Mouse (Mus musculus) stomach, embryonic 16.5 days (tissue): ENCODE results near the gene Ccdc12. TPM values are rescaled to one million over a fixed set of nuclear protein-coding genes. Genes with fewer than 3 reads are reported as not detected.

Source experiments
- ATAC-seq: fragments of 200-750 bp; cut with Nextera tagmentation; 2 replicates; pipeline ENCODE4 v1.8.0; 2017; ENCODE audit warnings: moderate number of reproducible peaks, moderate TSS enrichment; ENCODE audit not compliant: insufficient read depth, low FRiP score
- H3K27ac ChIP-seq: fragments of 300-500 bp; sonication (generic); 2 replicates; pipeline ENCODE4 v1.5.1; 2014; ENCODE audit warnings: low read length
- H3K27me3 ChIP-seq: fragments of 300-500 bp; sonication (generic); 2 replicates; pipeline ENCODE4 v1.6.1; 2014; ENCODE audit warnings: low read length, control low read depth, mixed read lengths; ENCODE audit not compliant: control insufficient read depth, insufficient read depth
- H3K36me3 ChIP-seq: fragments of 300-500 bp; sonication (generic); 2 replicates; pipeline ENCODE4 v1.6.1; 2014; ENCODE audit warnings: low read length; ENCODE audit not compliant: control insufficient read depth, insufficient read depth
- H3K4me1 ChIP-seq: fragments of 300-500 bp; sonication (generic); 2 replicates; pipeline ENCODE4 v1.6.1; 2014; ENCODE audit warnings: low read length, control low read depth, mixed read lengths; ENCODE audit not compliant: control insufficient read depth, insufficient read depth
- H3K4me2 ChIP-seq: fragments of 300-500 bp; sonication (generic); 2 replicates; pipeline ENCODE4 v1.6.1; 2014; ENCODE audit warnings: low read depth, low read length, mixed read lengths
- H3K4me3 ChIP-seq: fragments of 300-500 bp; sonication (generic); replicated peaks from 2 replicates; pipeline ENCODE4 v1.5.1; 2014; ENCODE audit warnings: mild to moderate bottlenecking, low read length
- H3K9ac ChIP-seq: fragments of 300-500 bp; sonication (generic); 2 replicates; pipeline ENCODE4 v1.6.1; 2014; ENCODE audit warnings: low read length
- H3K9me3 ChIP-seq: fragments of 300-500 bp; sonication (generic); replicated peaks from 2 replicates; pipeline ENCODE4 v1.6.1; 2016; ENCODE audit warnings: low read length, control low read depth; ENCODE audit not compliant: control insufficient read depth
- WGBS: fragments of 180-500 bp; shearing (Covaris S2); extraction: QIAGEN DNeasy Blood & Tissue Kit; methylation state at CpG from one replicate; pipeline ENCODE4 v1.1.7; 2014; 5-methylcytosine and 5-hydroxymethylcytosine counted together
- polyA plus RNA-seq: library from polyadenylated mRNA; unstranded; fragments of >200 nt; fragmentation: Nextera tagmentation; extraction: Ambion mirVana; gene quantifications from 2 replicates; pipeline ENCODE4 v1.2.1, GENCODE M21; 2015

Gene Ccdc12
- polyA plus RNA-seq, 1 experiment from 2014 or later = 148 TPM

DNA sequence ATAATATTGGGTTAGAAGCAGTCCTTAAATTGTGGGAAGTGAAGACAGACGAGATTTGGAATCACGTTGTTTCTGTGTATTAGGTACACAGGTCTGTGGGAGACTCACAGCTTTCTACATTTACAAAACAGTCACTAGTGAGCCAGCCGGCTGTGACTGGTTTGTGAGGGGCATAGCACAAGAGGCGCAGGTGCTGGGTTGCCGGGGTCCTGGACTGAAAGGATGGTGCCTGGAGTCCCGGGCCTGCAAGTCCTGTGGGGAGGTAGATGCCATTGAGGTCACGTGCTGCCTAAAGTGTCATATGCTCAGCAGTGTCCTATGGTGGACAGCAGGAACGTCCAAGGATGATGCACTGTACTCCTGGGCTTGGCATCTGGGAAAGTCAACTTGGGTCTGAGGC, 10.1 kb downstream of the Ccdc12 start:
- Histone ChIP-seq H3K4me3 (no peak overlapping the region), H3K4me1 (peaks cover 33% of the 10 kb centered on the region), H3K9me3 (no peaks in the 10 kb centered on the region), H3K9ac (no peak overlapping the region), H3K4me2 (peak overlapping the region; percentile 25; the same call in 1 of the 2 replicates), H3K27me3 (no peaks in the 10 kb centered on the region), H3K27ac (peak overlapping the region; percentile 66), H3K36me3 (no peaks in the 10 kb centered on the region)
- 52% methylated on average over 8 of the region's 8 CpGs for WGBS
- no peak for ATAC-seq

- no peaks in the 10 kb centered on the region for H3K9me3 ChIP-seq
- H3K27ac ChIP-seq = 0 out of 2 replicates have a peak overlapping the region, but pooled peaks have one; percentile 6
- H3K27me3 ChIP-seq = no peaks in the 10 kb centered on the region
- no peak overlapping the region for H3K9ac ChIP-seq
- H3K36me3 ChIP-seq = no peaks in the 10 kb centered on the region
- ATAC-seq = no peak
- peaks cover 32% of the 10 kb centered on the region for H3K4me1 ChIP-seq
- H3K4me3 ChIP-seq = no peak overlapping the region
- no peak overlapping the region for H3K4me2 ChIP-seq
- WGBS = 51% methylated on average over 4 of the region's 4 CpGs
Observed at GRCm38 (mm10) chr9:110667219-110667836, 11.0 kb downstream of the Ccdc12 start.

- 71% methylated on average over 6 of the region's 6 CpGs for WGBS
- peak; percentile 60; the same call in 1 of the 2 replicates for ATAC-seq
Observed at GRCm38 (mm10) chr9:110668601-110669293, 12.4 kb downstream of the Ccdc12 start.

DNA sequence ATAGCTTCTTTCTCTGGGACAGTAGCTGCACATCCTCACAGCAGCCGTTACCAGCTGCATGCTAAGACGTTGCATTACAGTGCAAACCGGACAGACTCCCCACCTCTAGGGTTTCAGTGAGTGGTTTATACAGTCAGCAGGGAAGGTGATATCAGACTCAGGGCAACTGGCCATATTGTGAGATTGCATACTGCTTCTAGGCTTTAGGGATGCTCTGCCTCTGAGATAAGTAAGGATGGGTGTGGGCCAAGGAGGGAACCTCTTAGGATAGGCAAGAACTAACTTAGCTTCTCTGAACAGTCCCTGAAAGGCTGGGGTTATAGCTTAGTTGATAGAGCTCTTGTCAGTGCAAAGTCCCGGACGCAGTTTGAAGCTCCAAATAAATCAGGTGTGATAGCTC, 13.5 kb downstream of the Ccdc12 start:
- no peak for ATAC-seq
- no peak overlapping the region for H3K27ac ChIP-seq
- H3K9me3 ChIP-seq = no peaks in the 10 kb centered on the region
- WGBS = 77% methylated on average over 5 of the region's 5 CpGs
- H3K4me3 ChIP-seq = no peak overlapping the region
- H3K4me2 ChIP-seq = no peak overlapping the region
- no peaks in the 10 kb centered on the region for H3K27me3 ChIP-seq
- H3K36me3 ChIP-seq = no peaks in the 10 kb centered on the region
- H3K4me1 ChIP-seq = peaks cover 47% of the 10 kb centered on the region
- no peak overlapping the region for H3K9ac ChIP-seq

More at GRCm38 (mm10) chr9:110668601-110669293, 12.4 kb downstream of the Ccdc12 start:
- no peak overlapping the region for H3K4me3 ChIP-seq
- no peaks in the 10 kb centered on the region for H3K9me3 ChIP-seq
- no peaks in the 10 kb centered on the region for H3K36me3 ChIP-seq
- H3K27ac ChIP-seq = peak overlapping the region; percentile 72
- no peak overlapping the region for H3K4me2 ChIP-seq
- peaks cover 43% of the 10 kb centered on the region for H3K4me1 ChIP-seq
- no peaks in the 10 kb centered on the region for H3K27me3 ChIP-seq
- no peak overlapping the region for H3K9ac ChIP-seq

- WGBS = 61% methylated on average over 7 of the region's 7 CpGs
- Histone ChIP-seq H3K36me3 (no peaks in the 10 kb centered on the region), H3K4me2 (no peak overlapping the region), H3K27me3 (no peaks in the 10 kb centered on the region), H3K27ac (peak overlapping the region; percentile 9; the same call in 1 of the 2 replicates), H3K9ac (0 out of 2 replicates have a peak overlapping the region, but pooled peaks have one; percentile 49), H3K9me3 (no peaks in the 10 kb centered on the region), H3K4me1 (peaks cover 37% of the 10 kb centered on the region), H3K4me3 (no peak overlapping the region)
- 0 out of 2 replicates have a peak, but pooled peaks have one; percentile 19 for ATAC-seq
Observed at GRCm38 (mm10) chr9:110672462-110673106, 16.3 kb downstream of the Ccdc12 start.

GRCm38 (mm10) chr9:110673107-110673752, 16.9 kb downstream of the Ccdc12 start:
- Histone ChIP-seq H3K4me3 (no peak overlapping the region), H3K36me3 (no peaks in the 10 kb centered on the region), H3K9me3 (no peaks in the 10 kb centered on the region), H3K4me2 (no peak overlapping the region), H3K27me3 (no peaks in the 10 kb centered on the region), H3K27ac (peak overlapping the region; percentile 9; the same call in 1 of the 2 replicates), H3K4me1 (peaks cover 41% of the 10 kb centered on the region), H3K9ac (0 out of 2 replicates have a peak overlapping the region, but pooled peaks have one; percentile 49)
- WGBS = 59% methylated on average over 10 of the region's 10 CpGs
- ATAC-seq = no peak

- no peak overlapping the region for H3K4me3 ChIP-seq
- no peak overlapping the region for H3K4me2 ChIP-seq
- 78% methylated on average over 8 of the region's 8 CpGs for WGBS
- H3K4me1 ChIP-seq = peaks cover 25% of the 10 kb centered on the region
- ATAC-seq = peak; percentile 45; the same call in 1 of the 2 replicates
- no peaks in the 10 kb centered on the region for H3K36me3 ChIP-seq
- H3K9ac ChIP-seq = no peak overlapping the region
- no peaks in the 10 kb centered on the region for H3K9me3 ChIP-seq
- H3K27ac ChIP-seq = peak overlapping the region; percentile 26; the same call in 1 of the 2 replicates
- H3K27me3 ChIP-seq = no peaks in the 10 kb centered on the region
Observed at GRCm38 (mm10) chr9:110676492-110676911, 20.2 kb downstream of the Ccdc12 start.

DNA sequence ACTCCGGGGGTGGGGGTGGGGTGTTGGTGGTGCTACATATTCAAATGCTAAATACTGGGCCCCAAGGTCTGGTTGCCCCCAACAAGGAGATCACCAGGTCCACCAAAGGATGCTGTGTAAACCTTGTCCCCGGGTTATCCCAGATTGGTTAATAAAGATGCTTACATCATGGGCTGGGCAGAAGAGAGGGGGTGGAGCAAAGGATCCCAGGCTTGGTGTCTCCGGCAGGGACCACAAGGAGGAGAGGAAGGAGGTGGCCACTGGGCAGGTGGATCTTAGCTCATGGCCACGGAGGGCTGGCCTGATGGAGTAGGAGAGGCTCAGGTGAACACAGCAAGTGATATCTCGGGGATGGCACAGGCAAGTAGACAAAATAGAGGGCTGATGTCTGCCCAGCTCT, 22.6 kb downstream of the Ccdc12 start:
- no peaks in the 10 kb centered on the region for H3K36me3 ChIP-seq
- no peak for ATAC-seq
- H3K9ac ChIP-seq = no peak overlapping the region
- H3K4me2 ChIP-seq = no peak overlapping the region
- no peak overlapping the region for H3K27ac ChIP-seq
- H3K4me1 ChIP-seq = peaks cover 22% of the 10 kb centered on the region
- no peaks in the 10 kb centered on the region for H3K27me3 ChIP-seq
- WGBS = 73% methylated on average over 5 of the region's 5 CpGs
- H3K9me3 ChIP-seq = no peaks in the 10 kb centered on the region
- no peak overlapping the region for H3K4me3 ChIP-seq
